Mouse (Mus musculus) MEL (cell line): ENCODE results near the gene Gm37240. TPM values are rescaled to one million over a fixed set of nuclear protein-coding genes. Genes with fewer than 3 reads are reported as not detected.

ENCODE experiments used
- DNase-seq: peaks from one replicate; pipeline ENCODE4 v3.0.0; 2011; ENCODE audit warnings: low read depth, low spot score
- H3K27ac ChIP-seq: 2 replicates; pipeline ENCODE4 v1.5.1; 2012; ENCODE audit warnings: low read depth, mild to moderate bottlenecking, control low read depth, low read length, moderate library complexity; ENCODE audit not compliant: control insufficient read depth
- H3K27me3 ChIP-seq, 2 experiments: fragments of 150-350 bp in 1 of 2; sonication (generic) in 1 of 2; 2 replicates each; pipeline ENCODE4 v1.6.1; 2012; ENCODE audit warnings: low read length in 2 of 2, mild to moderate bottlenecking in 2 of 2, improper control_type of control experiment in 1 of 2, moderate library complexity in 1 of 2; ENCODE audit not compliant: insufficient read depth in 2 of 2, control insufficient read depth in 1 of 2
- H3K36me3 ChIP-seq, 2 experiments: 2 replicates each; pipeline ENCODE4 v1.6.1; 2012 to 2014; ENCODE audit warnings: low read length in 2 of 2, improper control_type of control experiment in 1 of 2, inconsistent platforms in 1 of 2, mild to moderate bottlenecking in 1 of 2; ENCODE audit not compliant: insufficient read depth in 2 of 2, control insufficient read depth in 1 of 2
- H3K4me1 ChIP-seq, 2 experiments: fragments of 150-350 bp in 1 of 2; sonication (generic) in 1 of 2; 2 replicates each; pipeline ENCODE4 v1.6.1; 2012; ENCODE audit warnings: low read length in 2 of 2, improper control_type of control experiment in 1 of 2, mild to moderate bottlenecking in 1 of 2; ENCODE audit not compliant: insufficient read depth in 2 of 2, control insufficient read depth in 1 of 2
- H3K4me3 ChIP-seq, 2 experiments: fragments of 150-350 bp in 1 of 2; sonication (generic) in 1 of 2; 2 replicates each; pipeline ENCODE4 v1.5.1; 2012; ENCODE audit warnings: low read depth in 2 of 2, low read length in 2 of 2, mild to moderate bottlenecking in 2 of 2, moderate library complexity in 2 of 2, control low read depth in 1 of 2, improper control_type of control experiment in 1 of 2; ENCODE audit not compliant: control insufficient read depth in 1 of 2, insufficient read depth in 1 of 2
- H3K79me2 ChIP-seq: 2 replicates; pipeline ENCODE4 v1.6.1; 2012; ENCODE audit warnings: mild to moderate bottlenecking, low read length, moderate library complexity; ENCODE audit not compliant: control insufficient read depth, poor library complexity, insufficient read depth
- H3K9ac ChIP-seq: 2 replicates; pipeline ENCODE4 v1.6.1; 2012; ENCODE audit warnings: low read depth, mild to moderate bottlenecking, control low read depth, low read length, moderate library complexity; ENCODE audit not compliant: control insufficient read depth, poor library complexity, severe bottlenecking
- H3K9me3 ChIP-seq: fragments of 150-350 bp; sonication (generic); replicated peaks from 2 replicates; pipeline ENCODE4 v1.6.1; 2012; ENCODE audit warnings: mild to moderate bottlenecking, low read length, improper control_type of control experiment, moderate library complexity; ENCODE audit not compliant: insufficient read depth
- CHD1 ChIP-seq: IDR thresholded peaks from 2 replicates; pipeline ENCODE4 v1.6.1; 2012; ENCODE audit warnings: low read depth, mild to moderate bottlenecking, inconsistent platforms, low read length, improper control_type of control experiment
- ELF1 ChIP-seq: IDR thresholded peaks from 2 replicates; pipeline ENCODE4 v1.6.1; 2014; ENCODE audit warnings: low read depth, mild to moderate bottlenecking, inconsistent platforms, low read length, improper control_type of control experiment, moderate library complexity
- GABPA ChIP-seq: IDR thresholded peaks from 2 replicates; pipeline ENCODE4 v1.6.1; 2012; ENCODE audit warnings: low read depth, mild to moderate bottlenecking, inconsistent platforms, low read length, improper control_type of control experiment, moderate library complexity
- HCFC1 ChIP-seq: IDR thresholded peaks from 2 replicates; pipeline ENCODE4 v1.6.1; 2012; ENCODE audit warnings: low read depth, mild to moderate bottlenecking, inconsistent platforms, low read length, improper control_type of control experiment, moderate library complexity
- MAZ ChIP-seq: IDR thresholded peaks from 2 replicates; pipeline ENCODE4 v1.6.1; 2012; ENCODE audit warnings: low read depth, mild to moderate bottlenecking, inconsistent platforms, low read length, improper control_type of control experiment
- POLR2A ChIP-seq, 2 experiments: IDR thresholded peaks; 2 replicates each; pipeline ENCODE4 v1.6.1; 2011 to 2012; ENCODE audit warnings: low read length in 2 of 2, mild to moderate bottlenecking in 2 of 2, control low read depth in 1 of 2, improper control_type of control experiment in 1 of 2, low read depth in 1 of 2, moderate library complexity in 1 of 2; ENCODE audit not compliant: control insufficient read depth in 1 of 2, insufficient read depth in 1 of 2, poor library complexity in 1 of 2
- POLR2AphosphoS2 ChIP-seq: IDR thresholded peaks from 2 replicates; pipeline ENCODE4 v1.6.1; 2011; ENCODE audit warnings: low read length, improper control_type of control experiment
- TBP ChIP-seq: IDR thresholded peaks from 2 replicates; pipeline ENCODE4 v1.8.0; 2011; ENCODE audit warnings: low read depth, low read length, improper control_type of control experiment
- TCF12 ChIP-seq: IDR thresholded peaks from 2 replicates; pipeline ENCODE4 v1.6.1; 2014; ENCODE audit warnings: low read depth, mild to moderate bottlenecking, inconsistent platforms, low read length, improper control_type of control experiment, moderate library complexity
- USF1 ChIP-seq: IDR thresholded peaks from 2 replicates; pipeline ENCODE4 v1.6.1; 2014; ENCODE audit warnings: low read depth, mild to moderate bottlenecking, inconsistent platforms, low read length, improper control_type of control experiment, moderate library complexity
- ZC3H11A ChIP-seq: IDR thresholded peaks from 2 replicates; pipeline ENCODE4 v1.6.1; 2012; ENCODE audit warnings: low read depth, mild to moderate bottlenecking, inconsistent platforms, low read length, improper control_type of control experiment
- ZNF384 ChIP-seq: IDR thresholded peaks from 2 replicates; pipeline ENCODE4 v1.6.1; 2012; ENCODE audit warnings: low read depth, mild to moderate bottlenecking, inconsistent platforms, low read length, improper control_type of control experiment
- polyA plus RNA-seq, 2 experiments: library from polyadenylated mRNA; stranded (reverse) in 1 of 2; unstranded in 1 of 2; fragments of >175 nt in 1 of 2; fragments of >200 nt in 1 of 2; gene quantifications; 2 replicates each; pipeline versions ENCODE4 v1.2.1 to v1.2.4; 2012; ENCODE audit warnings: low replicate concordance in 2 of 2, low read depth in 1 of 2; ENCODE audit not compliant: insufficient read length in 2 of 2, insufficient read depth in 1 of 2, missing spikeins in 1 of 2
- total RNA-seq: library from RNA; depleted of rRNA; stranded (reverse); fragments of 300-350 nt; gene quantifications from 2 replicates; pipeline ENCODE4 v1.2.3, GENCODE M21; 2012

Gene Gm37240
- total and polyA plus RNA-seq, 3 experiments: 0.04 TPM; not detected in 2

- Histone ChIP-seq H3K4me3 (no peak overlapping the region), H3K27me3 (no peaks in the 10 kb centered on the region; a peak in 2 of 4 replicates), H3K36me3 (no peaks in the 10 kb centered on the region), H3K79me2 (no peaks in the 10 kb centered on the region), H3K27ac (no peak overlapping the region), H3K9me3 (no peaks in the 10 kb centered on the region), H3K9ac (no peak overlapping the region), H3K4me1 (no peaks in the 10 kb centered on the region)
- no peak for DNase-seq
- no peak for TF ChIP-seq ZC3H11A
- TF ChIP-seq POLR2AphosphoS2: no peak
- TF ChIP-seq MAZ: no peak
- TF ChIP-seq ZNF384: no peak
- TF ChIP-seq CHD1: no peak
- no peak for TF ChIP-seq HCFC1
- no peak for TF ChIP-seq USF1
Observed at GRCm38 (mm10) chr3:85746116-85746515, 141.2 kb downstream of the Gm37240 start.

- Histone ChIP-seq H3K36me3 (no peaks in the 10 kb centered on the region), H3K27me3 (peaks cover 0 to 4% of the 10 kb centered on the region in 2 experiments; a peak in 2 of 4 replicates), H3K4me1 (no peaks in the 10 kb centered on the region), H3K79me2 (no peaks in the 10 kb centered on the region), H3K4me3 (no peak overlapping the region), H3K27ac (no peak overlapping the region), H3K9ac (no peak overlapping the region), H3K9me3 (no peaks in the 10 kb centered on the region)
- DNase-seq: no peak
- no peak for TF ChIP-seq TBP
Observed at GRCm38 (mm10) chr3:85741767-85742166, 145.6 kb downstream of the Gm37240 start.

- Histone ChIP-seq H3K4me3 (no peak overlapping the region), H3K4me1 (no peaks in the 10 kb centered on the region), H3K9me3 (no peaks in the 10 kb centered on the region), H3K79me2 (no peaks in the 10 kb centered on the region), H3K27ac (no peak overlapping the region), H3K9ac (no peak overlapping the region), H3K36me3 (no peaks in the 10 kb centered on the region), H3K27me3 (peaks cover 0 to 8% of the 10 kb centered on the region in 2 experiments; a peak in 3 of 4 replicates)
- no peak for TF ChIP-seq TCF12
- TF ChIP-seq ELF1: no peak
- no peak for TF ChIP-seq POLR2A (IDR thresholded peaks at IDR 0.05; ENCODE audit: control insufficient read depth in 1 of 2, insufficient read depth in 1 of 2, low read depth in 1 of 2, low read length in 2 of 2, poor library complexity in 1 of 2)
- TF ChIP-seq ZNF384: no peak
- TF ChIP-seq GABPA: no peak
- no peak for DNase-seq
Observed at GRCm38 (mm10) chr3:85738591-85738990, 148.7 kb downstream of the Gm37240 start.
